Mouse (Mus musculus) cerebellum, adult 2 months (tissue): ENCODE data around the gene Ces1c.

Source experiments
- CTCF ChIP-seq: fragments of 200-500 bp; IDR thresholded peaks from 2 replicates; pipeline ENCODE4 v1.5.1; 2011; ENCODE audit warnings: low read depth, mild to moderate bottlenecking, control low read depth, low read length, moderate library complexity, borderline replicate concordance; ENCODE audit not compliant: insufficient read depth
- POLR2A ChIP-seq: fragments of 200-500 bp; IDR thresholded peaks from 2 replicates; pipeline ENCODE4 v1.6.1; 2011; ENCODE audit warnings: low read length, control low read depth, borderline replicate concordance; ENCODE audit not compliant: insufficient read depth

DNA sequence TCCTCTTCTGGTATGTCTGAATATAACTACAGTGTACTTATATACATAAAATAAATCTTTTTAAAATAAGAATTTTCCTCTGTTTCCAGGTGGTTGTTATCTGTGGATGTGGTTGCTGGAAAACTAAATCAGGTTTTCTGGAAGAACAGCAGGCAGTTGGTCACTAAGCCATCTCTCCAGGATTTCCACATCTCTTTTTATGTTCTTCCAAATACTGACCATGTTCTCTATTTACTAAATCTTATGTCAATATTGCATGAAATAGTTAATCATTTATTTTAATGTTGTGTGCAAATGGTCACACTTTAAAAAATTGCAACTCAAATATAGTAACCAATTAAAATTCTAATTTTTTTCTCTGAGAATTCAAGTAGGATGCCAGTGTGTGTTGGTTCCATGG, 16.2 kb upstream of the Ces1c start:
- TF ChIP-seq CTCF (no peak), POLR2A (no peak)
